Mouse (Mus musculus): ENCODE results near the gene Cpne5. TPM values are rescaled to one million over a fixed set of nuclear protein-coding genes. Genes with fewer than 3 reads are reported as not detected.

The Cpne5 gene
- total RNA-seq, 2 experiments from 2014 or later, result not detected

DNA sequence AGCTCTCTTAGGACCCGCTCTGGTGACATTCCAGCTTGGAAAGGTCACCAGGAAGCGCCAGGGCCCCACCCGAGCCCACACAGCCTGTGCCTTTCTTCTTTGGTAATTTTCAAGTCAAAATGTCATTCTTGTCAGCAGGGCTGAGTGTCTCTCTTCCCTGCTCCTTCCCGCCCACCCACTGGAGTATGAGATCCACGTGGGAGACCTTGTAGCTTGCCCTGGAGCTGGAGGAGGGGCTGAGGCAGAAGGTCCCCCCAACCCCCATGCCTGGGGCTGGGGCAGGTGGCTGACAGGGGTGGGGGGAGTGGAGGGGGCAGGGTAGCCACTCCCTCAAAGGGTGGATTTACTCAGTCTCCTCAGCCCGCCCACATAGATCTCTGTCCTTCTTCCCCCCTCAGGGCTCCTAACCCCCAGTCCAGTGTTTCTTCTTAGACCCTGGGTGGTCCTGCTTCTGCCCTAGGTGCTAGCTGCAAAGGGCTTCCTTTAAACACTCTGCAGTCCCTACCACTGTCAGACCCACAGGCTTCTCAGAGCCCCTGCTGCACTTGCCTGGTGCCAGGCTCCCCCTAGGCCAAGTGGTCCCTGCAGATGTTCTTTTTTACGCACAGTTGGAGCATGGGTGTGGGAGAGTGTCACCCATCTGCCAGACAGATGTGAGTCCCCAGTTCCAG is 52.5 kb downstream of the Cpne5 start:
- no peak overlapping the region for H3K27ac ChIP-seq
- intact Hi-C loops (cut with DNase I), result loop anchor here (5.0 kb wide), 1 partner anchor 37 kb away; no protein-coding TSS in a partner anchor
- no peak for DNase-seq
- no peak for TF ChIP-seq CTCF (IDR thresholded peaks at IDR 0.05)
- no peak overlapping the region for H3K4me3 ChIP-seq

DNA sequence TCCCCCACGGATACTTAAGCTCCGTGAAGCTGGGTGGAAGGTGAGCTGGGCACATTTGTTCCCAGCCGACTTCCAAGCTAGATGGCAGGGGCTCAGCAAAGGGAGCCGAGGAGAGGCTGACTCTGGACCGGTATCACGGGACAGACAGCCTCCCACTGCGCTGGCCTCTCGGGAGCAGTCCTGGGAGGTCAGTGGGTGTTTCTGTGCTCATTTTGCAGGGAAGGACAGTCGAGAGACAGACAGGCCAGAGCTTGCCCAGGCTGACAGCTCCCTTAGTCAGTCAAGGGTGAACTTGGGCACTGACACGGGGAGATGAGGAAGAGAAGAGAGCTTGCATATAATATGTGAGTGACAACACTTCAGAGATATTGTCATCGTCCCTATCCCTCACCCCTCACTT is 54.8 kb downstream of the Cpne5 start:
- no peak for DNase-seq
- Histone ChIP-seq H3K27ac (no peak overlapping the region), H3K4me3 (no peak overlapping the region)
- intact Hi-C loops (cut with DNase I), result no loop called here
- no peak for TF ChIP-seq CTCF (IDR thresholded peaks at IDR 0.05)

- intact Hi-C loops (cut with DNase I), result no loop called here
- no peak for DNase-seq
- Histone ChIP-seq H3K27ac (no peak overlapping the region), H3K4me3 (no peak overlapping the region)
- TF ChIP-seq CTCF (IDR thresholded peaks at IDR 0.05), result no peak
Measured at GRCm38 (mm10) chr17:29181751-29182150, 56.2 kb downstream of the Cpne5 start.

- Histone ChIP-seq H3K4me3 (no peak overlapping the region), H3K27ac (no peak overlapping the region)
- intact Hi-C loops (cut with DNase I), result no loop called here
- no peak for DNase-seq
- no peak for TF ChIP-seq CTCF (IDR thresholded peaks at IDR 0.05)
Measured at GRCm38 (mm10) chr17:29180406-29181127, 57.4 kb downstream of the Cpne5 start.

DNA sequence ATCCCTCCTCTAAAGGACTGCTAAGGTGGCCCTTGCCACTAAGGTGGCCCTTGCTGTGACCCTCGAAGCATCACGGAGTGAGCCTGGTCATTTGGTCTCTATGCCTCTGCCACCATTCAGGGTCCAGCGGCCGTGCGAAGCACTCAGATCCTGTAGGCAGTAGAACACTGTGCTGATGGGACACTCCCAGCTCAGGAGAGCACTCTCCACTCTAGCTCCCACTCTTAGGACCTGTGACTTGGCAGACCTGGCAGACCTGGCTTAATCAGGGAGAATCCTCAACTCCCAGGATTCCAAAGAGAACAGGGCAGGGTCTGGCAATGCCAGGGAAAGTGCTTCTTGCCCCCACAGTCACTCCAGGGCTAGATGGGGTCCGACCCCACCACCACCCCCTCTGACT is 58.0 kb downstream of the Cpne5 start:
- DNase-seq, result no peak
- intact Hi-C loops (cut with DNase I), result loop anchor here (10.0 kb wide), 1 partner anchor 335 kb away; no protein-coding TSS in a partner anchor
- Histone ChIP-seq H3K4me3 (no peak overlapping the region), H3K27ac (no peak overlapping the region)
- TF ChIP-seq CTCF (IDR thresholded peaks at IDR 0.05), result no peak

DNA sequence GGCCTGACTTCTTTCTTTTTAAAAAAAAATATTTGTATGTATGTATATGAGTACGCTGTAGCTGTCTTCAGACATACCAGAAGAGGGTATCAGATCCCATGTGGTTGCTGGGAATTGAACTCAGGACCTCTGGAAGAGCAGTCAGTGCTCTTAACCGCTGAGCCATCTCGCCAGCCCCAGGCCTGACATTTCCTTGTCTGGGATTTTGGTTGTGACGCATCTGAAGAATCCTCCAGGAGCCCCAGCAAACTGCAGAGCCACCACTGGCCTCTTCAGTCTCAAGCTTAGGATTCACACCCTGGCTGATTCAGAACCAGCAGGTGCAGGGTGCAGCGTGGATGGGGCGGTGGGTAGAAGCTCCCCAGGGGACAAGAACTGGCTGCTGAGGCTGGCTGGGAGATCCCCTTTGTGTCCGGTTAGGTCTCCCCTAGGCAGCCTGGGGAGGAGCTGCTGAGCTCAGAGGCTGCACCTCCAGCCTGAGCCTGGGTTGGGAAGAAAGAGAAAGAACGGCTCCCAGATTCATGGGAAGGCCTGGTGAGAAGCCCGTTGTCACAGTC is 59.4 kb downstream of the Cpne5 start:
- TF ChIP-seq CTCF (IDR thresholded peaks at IDR 0.05), result no peak
- DNase-seq, result no peak
- no peak overlapping the region for H3K27ac ChIP-seq
- H3K4me3 ChIP-seq, result no peak overlapping the region
- intact Hi-C loops (cut with DNase I), result loop anchor here (10.0 kb wide), 1 partner anchor 336 kb away; no protein-coding TSS in a partner anchor

DNA sequence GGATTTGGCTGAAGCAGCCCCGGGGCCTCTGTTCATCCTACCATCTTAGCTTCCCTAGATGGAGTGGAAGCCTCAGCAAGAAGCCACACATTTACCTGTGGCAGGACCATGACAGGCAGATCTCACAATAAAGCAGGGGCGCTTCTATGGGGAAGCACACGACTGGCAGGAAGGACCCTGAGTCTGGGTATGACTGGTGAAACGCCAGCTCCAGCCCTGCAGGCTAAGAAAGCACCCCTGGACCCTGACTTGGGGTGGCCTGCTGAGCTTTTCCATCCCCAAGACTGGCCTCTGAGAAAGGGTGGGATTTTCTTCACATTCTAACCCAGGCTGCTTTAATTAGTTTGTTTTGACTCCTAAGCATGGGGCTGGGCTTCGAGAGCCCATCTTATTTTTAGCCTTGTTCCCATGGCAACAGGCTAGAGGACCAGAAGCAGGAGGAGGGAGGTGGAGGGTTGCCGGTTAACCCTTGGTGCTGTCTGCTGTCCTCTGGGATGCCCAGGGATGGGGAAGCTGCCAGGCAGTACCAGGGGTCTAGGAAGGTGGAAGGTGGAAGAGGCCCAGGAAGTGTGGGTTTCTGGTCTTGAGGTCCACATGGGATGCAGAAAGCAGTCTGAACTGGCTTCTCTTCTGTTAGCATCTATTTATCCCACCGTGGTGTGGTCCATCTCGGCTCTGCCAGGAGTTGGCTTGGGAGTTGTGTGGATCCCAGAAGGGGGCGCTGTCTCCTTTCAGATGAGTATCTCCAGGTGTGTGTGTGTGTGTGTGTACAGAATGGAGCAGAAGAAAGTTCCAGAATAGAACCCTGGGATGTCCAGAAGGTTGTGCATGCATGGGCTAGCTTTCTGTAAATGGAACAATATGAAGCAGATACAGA is 61.3 kb downstream of the Cpne5 start:
- TF ChIP-seq CTCF (IDR thresholded peaks at IDR 0.05), result peak; percentile 66
- Histone ChIP-seq H3K27ac (no peak overlapping the region), H3K4me3 (no peak overlapping the region)
- intact Hi-C loops (cut with DNase I), result loop anchor here (1.0 to 10.0 kb wide), 3 partner anchors 70 to 338 kb away; no protein-coding TSS in a partner anchor
- DNase-seq, result peak; percentile 76

DNA sequence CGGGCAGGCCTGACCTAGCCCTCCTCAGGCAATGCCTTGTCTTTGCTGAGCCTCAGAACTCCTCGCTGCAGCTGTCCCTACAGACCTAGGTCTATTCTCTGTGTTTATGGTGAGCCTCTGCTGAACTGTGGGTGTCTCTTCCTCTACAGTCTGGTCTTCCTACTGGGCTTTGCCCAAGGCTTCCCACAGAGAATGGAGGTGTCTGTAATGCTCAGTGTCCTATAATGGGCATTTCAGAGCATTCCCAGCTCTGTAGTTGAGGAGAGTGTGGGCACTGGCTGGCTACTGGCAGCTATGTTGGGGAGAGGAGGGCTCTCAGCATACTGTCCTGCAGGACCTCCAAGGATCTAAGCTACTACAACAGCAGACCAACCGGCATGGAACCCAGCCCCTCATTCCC is 62.3 kb downstream of the Cpne5 start:
- no peak for DNase-seq
- intact Hi-C loops (cut with DNase I), result loop anchor here (10.0 kb wide), 1 partner anchor 339 kb away; no protein-coding TSS in a partner anchor
- Histone ChIP-seq H3K4me3 (no peak overlapping the region), H3K27ac (no peak overlapping the region)
- TF ChIP-seq CTCF (IDR thresholded peaks at IDR 0.05), result no peak

- TF ChIP-seq CTCF (IDR thresholded peaks at IDR 0.05), result no peak
- Histone ChIP-seq H3K4me3 (no peak overlapping the region), H3K27ac (no peak overlapping the region)
- intact Hi-C loops (cut with DNase I), result loop anchor here (5.0 to 10.0 kb wide), 3 partner anchors 76 to 342 kb away; no protein-coding TSS in a partner anchor
- DNase-seq, result no peak
Measured at GRCm38 (mm10) chr17:29173165-29173564, 64.8 kb downstream of the Cpne5 start.

GRCm38 (mm10) chr17:29172062-29172461 is 65.9 kb downstream of the Cpne5 start:
- Histone ChIP-seq H3K27ac (no peak overlapping the region), H3K4me3 (no peak overlapping the region)
- intact Hi-C loops (cut with DNase I), result loop anchor here (5.0 to 10.0 kb wide), 3 partner anchors 75 to 343 kb away; no protein-coding TSS in a partner anchor
- TF ChIP-seq CTCF (IDR thresholded peaks at IDR 0.05), result no peak
- DNase-seq, result no peak

DNA sequence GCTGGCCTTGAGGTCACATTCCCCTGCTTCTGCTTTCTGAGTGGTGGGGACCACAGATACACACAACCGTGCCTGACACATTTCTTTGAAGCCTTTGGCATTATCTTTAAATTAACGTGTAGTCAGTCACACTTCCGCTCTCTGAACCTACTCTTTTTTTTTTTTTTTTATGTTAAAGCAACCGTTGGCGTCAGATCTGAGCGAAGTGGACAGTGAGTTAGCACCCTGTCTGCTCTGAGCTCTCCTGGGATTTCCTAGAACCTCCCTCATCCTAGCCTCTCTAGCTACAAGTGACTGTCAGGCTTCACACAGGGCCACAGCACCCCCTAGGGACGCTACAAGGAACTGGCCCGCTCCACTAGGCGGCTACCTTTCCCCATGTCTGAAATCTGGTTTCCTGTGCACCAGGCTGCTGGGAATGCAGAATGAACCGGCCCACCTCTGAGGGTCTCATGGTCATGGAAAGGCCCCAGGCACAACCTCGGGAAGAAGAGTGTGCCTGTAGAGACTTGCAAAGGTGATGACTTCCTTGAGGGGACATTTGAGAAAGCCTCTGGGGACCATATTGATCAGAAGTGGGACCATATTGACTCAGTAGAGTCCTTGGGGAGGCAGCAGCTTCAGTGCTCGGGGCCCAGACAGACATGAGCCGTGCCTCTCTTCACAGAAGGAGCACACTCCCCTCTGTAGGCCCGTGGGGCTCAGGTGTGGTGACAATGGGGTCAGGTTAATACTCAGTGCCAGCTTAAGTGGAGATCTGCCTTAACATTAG is 66.8 kb downstream of the Cpne5 start:
- DNase-seq, result peak; percentile 87
- TF ChIP-seq CTCF (IDR thresholded peaks at IDR 0.05), result peak; percentile 100
- no peak overlapping the region for H3K27ac ChIP-seq
- intact Hi-C loops (cut with DNase I), result loop anchor here (2.0 to 10.0 kb wide), 5 partner anchors 32 to 344 kb away; no protein-coding TSS in a partner anchor
- H3K4me3 ChIP-seq, result no peak overlapping the region
